Mouse (Mus musculus) CH12.LX (cell line): ENCODE measurements at regions not wholly inside any gene's neighbourhood (a gene's known extent, or its start where the extent isn't known, plus 50 kb on each side); places are given as distances from the start of the nearest gene placed in this dataset.

Experiments used
- DNase-seq: peaks from one replicate; pipeline ENCODE4 v3.0.0-alpha.2; 2013; ENCODE audit errors: extremely low read depth
- H3K27ac ChIP-seq: 2 replicates; pipeline ENCODE4 v1.5.1; 2012; ENCODE audit warnings: low read depth, mild to moderate bottlenecking, control low read depth, moderate library complexity; ENCODE audit not compliant: insufficient read depth
- H3K27me3 ChIP-seq: replicated peaks from 2 replicates; pipeline ENCODE3; 2012; ENCODE audit warnings: inconsistent platforms
- H3K36me3 ChIP-seq, 2 experiments: replicated peaks in 1 of 2; 2 replicates each; pipeline versions ENCODE3 to v1.6.1; 2012; ENCODE audit warnings: inconsistent platforms in 1 of 2, low read length in 1 of 2, mild to moderate bottlenecking in 1 of 2, mixed read lengths in 1 of 2, moderate library complexity in 1 of 2; ENCODE audit not compliant: control insufficient read depth in 1 of 2, insufficient read depth in 1 of 2
- H3K4me1 ChIP-seq, 2 experiments: 2 replicates each; pipeline ENCODE4 v1.6.1; 2012; ENCODE audit warnings: inconsistent platforms in 1 of 2, moderate library complexity in 1 of 2; ENCODE audit not compliant: insufficient read depth in 2 of 2, control insufficient read depth in 1 of 2
- H3K4me2 ChIP-seq: 2 replicates; pipeline ENCODE4 v1.6.1; 2012; ENCODE audit warnings: low read depth, mild to moderate bottlenecking, control low read depth; ENCODE audit not compliant: poor library complexity, insufficient read depth, severe bottlenecking
- H3K4me3 ChIP-seq, 3 experiments: fragments of 150-350 bp in 1 of 3; sonication (generic) in 1 of 3; replicated peaks in 1 of 3; 2 replicates each; pipeline versions ENCODE3 to v1.5.1; 2011 to 2012; ENCODE audit warnings: low read depth in 2 of 3, low read length in 2 of 3, mild to moderate bottlenecking in 2 of 3, moderate library complexity in 2 of 3, control low read depth in 1 of 3, improper control_type of control experiment in 1 of 3, inconsistent platforms in 1 of 3, mixed read lengths in 1 of 3; ENCODE audit not compliant: poor library complexity in 1 of 3
- H3K79me2 ChIP-seq: replicated peaks from 2 replicates; pipeline ENCODE4 v1.6.1; 2012; ENCODE audit warnings: mild to moderate bottlenecking, moderate library complexity; ENCODE audit not compliant: control insufficient read depth, poor library complexity, insufficient read depth, severe bottlenecking; ENCODE audit errors: extremely low read depth
- H3K9ac ChIP-seq: 2 replicates; pipeline ENCODE4 v1.6.1; 2012; ENCODE audit warnings: low read depth, mild to moderate bottlenecking, control low read depth, moderate library complexity; ENCODE audit not compliant: insufficient read depth
- H3K9me3 ChIP-seq: replicated peaks from 2 replicates; pipeline ENCODE3; 2012; ENCODE audit warnings: low read length, inconsistent platforms, mixed read lengths
- BHLHE40 ChIP-seq: IDR thresholded peaks from 2 replicates; pipeline ENCODE4 v1.6.1; 2011; ENCODE audit warnings: mild to moderate bottlenecking, low read depth, low read length, improper control_type of control experiment
- CHD2 ChIP-seq: IDR thresholded peaks from 2 replicates; pipeline ENCODE4 v1.6.1; 2011; ENCODE audit warnings: low read length, improper control_type of control experiment
- E2F4 ChIP-seq: IDR thresholded peaks from 2 replicates; pipeline ENCODE4 v1.6.1; 2011; ENCODE audit warnings: low read depth, low read length, improper control_type of control experiment; ENCODE audit not compliant: insufficient replicate concordance
- EP300 ChIP-seq: IDR thresholded peaks from 2 replicates; pipeline ENCODE4 v1.6.1; 2011; ENCODE audit warnings: low read length, improper control_type of control experiment
- HCFC1 ChIP-seq: IDR thresholded peaks from 2 replicates; pipeline ENCODE4 v1.6.1; 2012; ENCODE audit warnings: low read depth, mild to moderate bottlenecking, inconsistent platforms, low read length, improper control_type of control experiment
- IRF4 ChIP-seq: IDR thresholded peaks from 2 replicates; pipeline ENCODE4 v1.6.1; 2014; ENCODE audit warnings: low read depth, mild to moderate bottlenecking, inconsistent platforms, low read length, improper control_type of control experiment
- JUN ChIP-seq: IDR thresholded peaks from 2 replicates; pipeline ENCODE4 v1.6.1; 2011; ENCODE audit warnings: low read depth, mild to moderate bottlenecking, low read length, improper control_type of control experiment, moderate library complexity; ENCODE audit not compliant: insufficient read depth
- JUND ChIP-seq: conservative IDR thresholded peaks from 2 replicates; pipeline ENCODE4 v1.6.1; 2011; ENCODE audit warnings: low read depth, low read length, improper control_type of control experiment
- KAT2A ChIP-seq: IDR thresholded peaks from 2 replicates; pipeline ENCODE4 v1.6.1; 2012; ENCODE audit warnings: low read length, improper control_type of control experiment, inconsistent platforms; ENCODE audit not compliant: insufficient replicate concordance
- MAFK ChIP-seq: IDR thresholded peaks from 2 replicates; pipeline ENCODE4 v1.6.1; 2011; ENCODE audit warnings: low read length, improper control_type of control experiment; ENCODE audit not compliant: insufficient replicate concordance
- MAX ChIP-seq: IDR thresholded peaks from 2 replicates; pipeline ENCODE4 v1.6.1; 2011; ENCODE audit warnings: low read length, improper control_type of control experiment
- MAZ ChIP-seq: IDR thresholded peaks from 2 replicates; pipeline ENCODE4 v1.6.1; 2012; ENCODE audit warnings: low read depth, mild to moderate bottlenecking, inconsistent platforms, low read length, improper control_type of control experiment, moderate library complexity
- MYC ChIP-seq: IDR thresholded peaks from 2 replicates; pipeline ENCODE4 v1.6.1; 2011; ENCODE audit warnings: low read depth, mild to moderate bottlenecking, improper control_type of control experiment, low read length
- POLR2AphosphoS2 ChIP-seq: IDR thresholded peaks from 2 replicates; pipeline ENCODE4 v1.6.1; 2011; ENCODE audit warnings: low read depth, low read length, improper control_type of control experiment
- RAD21 ChIP-seq: IDR thresholded peaks from 2 replicates; pipeline ENCODE4 v1.6.1; 2011; ENCODE audit warnings: low read depth, mild to moderate bottlenecking, low read length, improper control_type of control experiment, moderate library complexity
- RCOR1 ChIP-seq: conservative IDR thresholded peaks from 2 replicates; pipeline ENCODE4 v1.6.1; 2012; ENCODE audit warnings: low read depth, mild to moderate bottlenecking, inconsistent platforms, low read length, improper control_type of control experiment
- TCF12 ChIP-seq: IDR thresholded peaks from 2 replicates; pipeline ENCODE4 v1.6.1; 2014; ENCODE audit warnings: low read depth, mild to moderate bottlenecking, inconsistent platforms, low read length, improper control_type of control experiment
- UBTF ChIP-seq: IDR thresholded peaks from 2 replicates; pipeline ENCODE4 v1.6.1; 2012; ENCODE audit warnings: low read depth, mild to moderate bottlenecking, inconsistent platforms, low read length, improper control_type of control experiment, moderate library complexity
- ZMIZ1 ChIP-seq: IDR thresholded peaks from 2 replicates; pipeline ENCODE4 v1.6.1; 2012; ENCODE audit warnings: low read depth, mild to moderate bottlenecking, inconsistent platforms, low read length, improper control_type of control experiment
- dilution Hi-C: fragments of 300-500 bp; cut with MboI; formaldehyde crosslinking; loops from 2 replicates; pipeline ENCODE4 v1.14.3; 2020; ENCODE audit warnings: low sequenced_read_pairs; ENCODE audit not compliant: extremely low pct_unique_long_range_greater_than_20kb, extremely low pct_ligation_motif_present
- in situ Hi-C: fragments of 300-500 bp; cut with MboI; formaldehyde crosslinking; loops from 3 replicates; pipeline ENCODE4 v1.14.3; 2019; ENCODE audit warnings: low sequenced_read_pairs, low pct_ligation_motif_present, low pct_unique_long_range_greater_than_20kb, mixed read lengths

DNA sequence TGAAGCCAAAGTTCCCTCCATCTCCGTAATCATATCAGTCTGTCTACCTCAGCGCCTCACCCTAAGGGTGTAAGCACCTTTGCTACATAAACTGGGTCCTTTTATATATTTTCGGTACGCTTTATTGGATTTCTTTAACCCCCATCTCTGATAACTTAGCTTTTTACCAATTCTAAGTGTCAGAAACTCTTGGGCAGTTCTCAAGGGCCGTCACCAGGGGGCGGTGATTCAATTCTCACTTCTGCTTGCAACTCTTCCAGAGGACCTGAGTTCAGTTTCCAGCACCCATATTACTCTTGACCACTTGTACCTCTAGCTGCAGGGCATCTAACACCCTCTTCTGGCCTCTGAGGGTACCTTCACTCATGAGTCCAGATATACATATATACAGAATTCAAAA lies 523.7 kb upstream of the Mon1b start:
- dilution Hi-C loops: no loop called here
- Histone ChIP-seq H3K4me3 (no peak overlapping the region), H3K27me3 (no peaks in the 10 kb centered on the region), H3K79me2 (no peaks in the 10 kb centered on the region), H3K27ac (no peak overlapping the region), H3K36me3 (no peaks in the 10 kb centered on the region), H3K4me2 (no peak overlapping the region), H3K9ac (no peak overlapping the region), H3K4me1 (no peaks in the 10 kb centered on the region), H3K9me3 (peaks cover 54% of the 10 kb centered on the region)
- no peak for DNase-seq
- no peak for TF ChIP-seq MAFK
- no peak for TF ChIP-seq TCF12
- TF ChIP-seq HCFC1: no peak
- no peak for TF ChIP-seq MAZ
- TF ChIP-seq JUND: no peak
- TF ChIP-seq CHD2: no peak
- TF ChIP-seq UBTF: no peak
- no peak for TF ChIP-seq IRF4
- TF ChIP-seq BHLHE40: no peak
- no peak for TF ChIP-seq JUN
- in situ Hi-C loops: no loop called here

DNA sequence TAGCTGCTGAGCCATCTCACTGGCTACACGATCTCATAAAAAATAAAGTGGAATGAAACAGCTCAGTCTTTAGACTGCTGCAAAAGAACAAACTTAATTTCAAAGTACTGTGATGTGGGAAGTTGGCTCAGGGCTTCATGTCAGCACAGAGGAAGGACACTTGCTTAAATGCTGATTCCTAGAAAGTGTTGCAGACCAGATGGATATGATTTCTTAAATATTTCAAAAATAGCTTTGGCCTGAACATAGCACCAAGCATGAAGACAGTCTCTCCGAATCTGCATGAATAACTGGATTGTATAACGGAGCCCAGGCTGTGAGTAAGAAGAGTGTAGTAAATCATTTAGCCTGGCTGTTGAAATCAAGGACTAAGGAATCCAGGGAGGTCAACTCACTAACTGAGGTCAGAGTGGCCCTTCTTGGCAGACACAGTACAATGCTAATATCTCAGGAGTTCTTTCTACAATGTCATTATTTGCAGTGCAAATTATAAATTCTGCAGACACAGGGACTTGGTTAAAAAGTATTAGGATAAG lies 521.2 kb upstream of the Mon1b start:
- in situ Hi-C loops: no loop called here
- no peak overlapping the region for H3K27ac ChIP-seq
- no peak overlapping the region for H3K9ac ChIP-seq
- peaks cover 50% of the 10 kb centered on the region for H3K9me3 ChIP-seq
- H3K4me1 ChIP-seq: no peaks in the 10 kb centered on the region
- dilution Hi-C loops: no loop called here
- H3K27me3 ChIP-seq: no peaks in the 10 kb centered on the region
- H3K79me2 ChIP-seq: no peaks in the 10 kb centered on the region
- TF ChIP-seq ZMIZ1: no peak
- no peak for TF ChIP-seq MAFK
- TF ChIP-seq EP300: no peak
- no peak for TF ChIP-seq E2F4
- TF ChIP-seq POLR2AphosphoS2: no peak
- TF ChIP-seq JUN: no peak
- TF ChIP-seq MYC: no peak
- no peak for TF ChIP-seq KAT2A
- TF ChIP-seq RAD21: no peak
- no peak for TF ChIP-seq RCOR1
- no peak for TF ChIP-seq MAX
- no peak overlapping the region for H3K4me3 ChIP-seq
- no peak for DNase-seq
- H3K4me2 ChIP-seq: no peak overlapping the region
- H3K36me3 ChIP-seq: no peaks in the 10 kb centered on the region
